Mouse (Mus musculus) CH12.LX (cell line): ENCODE measurements around the gene 4931422A03Rik.
A peak's percentile ranks its signal among the peaks of the same experiment; 100 is the strongest.

ENCODE experiments used
- CTCF ChIP-seq, 2 experiments: IDR thresholded peaks in 1 of 2; conservative IDR thresholded peaks in 1 of 2; 2 replicates each; pipeline ENCODE4 v1.5.1; 2011 to 2012; ENCODE audit warnings: low read depth in 2 of 2, low read length in 2 of 2, improper control_type of control experiment in 1 of 2, inconsistent platforms in 1 of 2, mild to moderate bottlenecking in 1 of 2, moderate library complexity in 1 of 2
- EP300 ChIP-seq: IDR thresholded peaks from 2 replicates; pipeline ENCODE4 v1.6.1; 2011; ENCODE audit warnings: low read length, improper control_type of control experiment
- MAZ ChIP-seq: IDR thresholded peaks from 2 replicates; pipeline ENCODE4 v1.6.1; 2012; ENCODE audit warnings: low read depth, mild to moderate bottlenecking, inconsistent platforms, low read length, improper control_type of control experiment, moderate library complexity
- NELFE ChIP-seq: IDR thresholded peaks from 2 replicates; pipeline ENCODE4 v1.6.1; 2011; ENCODE audit warnings: low read depth, low read length, improper control_type of control experiment
- USF2 ChIP-seq: conservative IDR thresholded peaks from 2 replicates; pipeline ENCODE4 v1.6.1; 2011; ENCODE audit warnings: low read depth, low read length, improper control_type of control experiment
- ZMIZ1 ChIP-seq: IDR thresholded peaks from 2 replicates; pipeline ENCODE4 v1.6.1; 2012; ENCODE audit warnings: low read depth, mild to moderate bottlenecking, inconsistent platforms, low read length, improper control_type of control experiment

- TF ChIP-seq CTCF (conservative IDR thresholded peaks at IDR 0.05 in 1 of 2, IDR thresholded peaks at IDR 0.05 in 1 of 2; ENCODE audit: low read depth in 2 of 2, low read length in 2 of 2), result no peak
- TF ChIP-seq ZMIZ1, result no peak
- TF ChIP-seq NELFE, result no peak
- TF ChIP-seq USF2, result no peak
- TF ChIP-seq MAZ, result peak; percentile 91
- peak; percentile 97 for TF ChIP-seq EP300
Observed at GRCm38 (mm10) chr2:103917375-103917774, 110.8 kb downstream of the 4931422A03Rik start.
